Mouse (Mus musculus) kidney, adult 2 months (tissue): ENCODE results near the gene Ppp4r1. TPM values are rescaled to one million over a fixed set of nuclear protein-coding genes. Genes with fewer than 3 reads are reported as not detected.

Experiments used
- DNase-seq: peaks from one replicate; pipeline ENCODE4 v3.0.0; 2021
- H3K27ac ChIP-seq: fragments of 200-500 bp; 2 replicates; pipeline ENCODE4 v1.5.1; 2012; ENCODE audit warnings: low read depth, low read length, control low read depth, inconsistent platforms; ENCODE audit not compliant: insufficient read depth
- H3K27me3 ChIP-seq: fragments of 200-500 bp; replicated peaks from 2 replicates; pipeline ENCODE4 v1.6.1; 2012; ENCODE audit warnings: mild to moderate bottlenecking, moderate library complexity, low read length, inconsistent platforms; ENCODE audit not compliant: control insufficient read depth, insufficient read depth
- H3K36me3 ChIP-seq: fragments of 200-500 bp; 2 replicates; pipeline ENCODE4 v1.6.1; 2012; ENCODE audit warnings: mild to moderate bottlenecking, moderate library complexity, low read length, inconsistent platforms; ENCODE audit not compliant: control insufficient read depth, insufficient read depth
- H3K4me1 ChIP-seq: fragments of 200-500 bp; 2 replicates; pipeline ENCODE4 v1.6.1; 2011; ENCODE audit warnings: low read length; ENCODE audit not compliant: control insufficient read depth, insufficient read depth
- H3K4me3 ChIP-seq: fragments of 200-500 bp; 2 replicates; pipeline ENCODE4 v1.5.1; 2011; ENCODE audit warnings: mild to moderate bottlenecking, low read depth, low read length, control low read depth; ENCODE audit not compliant: insufficient read depth
- CTCF ChIP-seq: fragments of 200-500 bp; conservative IDR thresholded peaks from 2 replicates; pipeline ENCODE4 v1.5.1; 2011; ENCODE audit warnings: low read depth, mild to moderate bottlenecking, control low read depth, low read length, moderate library complexity, mixed read lengths; ENCODE audit not compliant: insufficient read depth, insufficient read length
- POLR2A ChIP-seq: fragments of 200-500 bp; IDR thresholded peaks from one replicate; pipeline ENCODE4 v1.6.1; 2011; ENCODE audit warnings: low read depth, low read length, control low read depth
- WGBS: fragments of 180-500 bp; shearing (Covaris S2); methylation state at CpG from one replicate; pipeline ENCODE4 v1.1.7; 2018; 5-methylcytosine and 5-hydroxymethylcytosine counted together
- polyA plus RNA-seq: library from polyadenylated mRNA; depleted of rRNA; stranded (reverse); fragments of >200 nt; gene quantifications from 2 replicates; pipeline ENCODE4 v1.2.3, GENCODE M21; 2012

Ppp4r1 gene
- polyA plus RNA-seq, 1 experiment, result 34.3 TPM

- Histone ChIP-seq H3K4me1 (no peaks in the 10 kb centered on the region), H3K36me3 (peaks cover 2% of the 10 kb centered on the region), H3K27me3 (no peaks in the 10 kb centered on the region), H3K4me3 (no peak overlapping the region), H3K27ac (no peak overlapping the region)
- TF ChIP-seq POLR2A, result no peak
- TF ChIP-seq CTCF, result no peak
- no peak for DNase-seq
- 79% methylated on average over 3 of the region's 3 CpGs for WGBS
Observed at GRCm38 (mm10) chr17:65836746-65837145, 54.4 kb downstream of the Ppp4r1 start.

GRCm38 (mm10) chr17:65839541-65840256 is 57.3 kb downstream of the Ppp4r1 start:
- 82% methylated on average over 7 of the region's 7 CpGs for WGBS

GRCm38 (mm10) chr17:65842669-65843381 is 60.5 kb downstream of the Ppp4r1 start:
- DNase-seq, result peak; percentile 42
- Histone ChIP-seq H3K4me1 (no peaks in the 10 kb centered on the region), H3K4me3 (no peak overlapping the region), H3K36me3 (no peaks in the 10 kb centered on the region), H3K27ac (no peak overlapping the region), H3K27me3 (no peaks in the 10 kb centered on the region)
- WGBS, result 57% methylated on average over 10 of the region's 10 CpGs
- TF ChIP-seq POLR2A (no peak), CTCF (no peak)

More at GRCm38 (mm10) chr17:65839541-65840256, 57.3 kb downstream of the Ppp4r1 start:
- peaks cover 2% of the 10 kb centered on the region; the same call in 1 of the 2 replicates for H3K36me3 ChIP-seq
- H3K4me3 ChIP-seq, result no peak overlapping the region
- TF ChIP-seq CTCF, result no peak
- TF ChIP-seq POLR2A, result no peak
- no peak for DNase-seq
- no peaks in the 10 kb centered on the region for H3K4me1 ChIP-seq
- H3K27ac ChIP-seq, result no peak overlapping the region
- H3K27me3 ChIP-seq, result no peaks in the 10 kb centered on the region

- Histone ChIP-seq H3K4me3 (no peak overlapping the region), H3K27ac (no peak overlapping the region), H3K27me3 (no peaks in the 10 kb centered on the region), H3K36me3 (0 out of 2 replicates have a peak, but pooled peaks cover 1% of the 10 kb centered on the region), H3K4me1 (no peaks in the 10 kb centered on the region)
- WGBS, result 91% methylated on average over 6 of the region's 6 CpGs
- DNase-seq, result no peak
- TF ChIP-seq POLR2A (no peak), CTCF (no peak)
Observed at GRCm38 (mm10) chr17:65845423-65845822, 63.0 kb downstream of the Ppp4r1 start.

- Histone ChIP-seq H3K4me3 (no peak overlapping the region), H3K4me1 (no peaks in the 10 kb centered on the region), H3K27me3 (no peaks in the 10 kb centered on the region), H3K36me3 (peaks cover 3% of the 10 kb centered on the region; the same call in 1 of the 2 replicates), H3K27ac (no peak overlapping the region; the same call in 1 of the 2 replicates)
- WGBS, result 74% methylated on average over 11 of the region's 11 CpGs
- no peak for DNase-seq
- no peak for TF ChIP-seq CTCF
- no peak for TF ChIP-seq POLR2A
Observed at GRCm38 (mm10) chr17:65847694-65848449, 65.5 kb downstream of the Ppp4r1 start.

- no peaks in the 10 kb centered on the region for H3K4me1 ChIP-seq
- no peak overlapping the region for H3K4me3 ChIP-seq
- WGBS, result 91% methylated on average over 17 of the region's 17 CpGs
- H3K36me3 ChIP-seq, result peaks cover 3% of the 10 kb centered on the region; the same call in 1 of the 2 replicates
- no peaks in the 10 kb centered on the region for H3K27me3 ChIP-seq
- no peak overlapping the region for H3K27ac ChIP-seq
- no peak for TF ChIP-seq POLR2A
- TF ChIP-seq CTCF, result no peak
- DNase-seq, result no peak
Observed at GRCm38 (mm10) chr17:65850487-65850886, 68.1 kb downstream of the Ppp4r1 start.
